Comparison of ENCODE assay signal across 33 mouse cellular contexts in the genomic region with DNA sequence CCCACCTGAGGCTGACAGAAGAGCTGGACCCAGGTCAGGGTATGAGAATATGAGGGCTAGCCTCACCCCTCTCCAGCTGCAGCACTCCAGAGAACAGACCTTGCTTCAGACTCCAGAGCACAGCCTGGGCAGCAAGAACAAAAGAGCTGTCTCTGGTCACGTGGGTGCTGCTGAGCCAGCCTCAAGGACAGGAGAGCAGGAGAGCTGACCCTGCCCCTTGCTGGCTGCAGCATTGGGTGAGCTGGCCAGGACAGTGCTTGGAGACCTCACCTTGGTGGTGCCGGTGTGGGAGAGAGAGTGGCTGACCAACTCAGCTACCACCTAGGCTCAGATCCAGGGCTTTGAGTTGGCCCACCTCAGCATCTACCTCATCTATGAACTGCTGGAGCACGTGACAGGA. TPM values are rescaled to one million over a fixed set of nuclear protein-coding genes. Genes with fewer than 3 reads are reported as not detected.
"Had no signal": no experiment of that assay in that cellular context is flagged by ENCODE, and none has a peak within 500 bp of the region (broad histone marks: within the 10 kb centered on the region; RNA-seq: fewer than 3 reads in every experiment).

No protein-coding gene starts in this region.

- H3K9ac ChIP-seq: kidney, embryonic 15.5 days; liver, embryonic 14.5 days; midbrain, embryonic 13.5 days; neural tube, embryonic 13.5 days had no signal

- H3K36me3 ChIP-seq: kidney, embryonic 15.5 days; midbrain, embryonic 13.5 days; neural tube, embryonic 13.5 days had no signal

- H3K4me3 ChIP-seq: kidney, embryonic 15.5 days; left cerebral cortex, adult 2 months; midbrain, embryonic 13.5 days; myocyte; neural tube, embryonic 13.5 days had no signal

- DNase-seq: kidney, adult 8-10 months; kidney, postnatal 10 days; kidney, postnatal 36 days; layer of hippocampus, postnatal 36 days; lung, adult 18-20 months; lung, postnatal 14 days; lung, postnatal 4 days; right cerebral cortex, adult 18-20 months; right cerebral cortex, postnatal 14 days; right cerebral cortex, postnatal 4 days; thymus, adult 2 months; thymus, postnatal 14 days; thymus, postnatal 4 days had no signal

- H3K9me3 ChIP-seq: kidney, embryonic 15.5 days; midbrain, embryonic 13.5 days; neural tube, embryonic 13.5 days had no signal

- H3K27ac ChIP-seq: kidney, embryonic 15.5 days; left cerebral cortex, adult 2 months; liver, embryonic 14.5 days; midbrain, embryonic 13.5 days; neural tube, embryonic 13.5 days; stomach, postnatal 0 days had no signal

- H3K4me2 ChIP-seq: kidney, embryonic 15.5 days; liver, embryonic 11.5 days; midbrain, embryonic 13.5 days; neural tube, embryonic 13.5 days had no signal

- ATAC-seq: midbrain, embryonic 13.5 days; midbrain, embryonic 16.5 days had no signal

- H3K4me1 ChIP-seq: kidney, embryonic 15.5 days; neural tube, embryonic 13.5 days had no signal

- H3K27me3 ChIP-seq: kidney, embryonic 15.5 days; midbrain, embryonic 13.5 days; neural tube, embryonic 13.5 days had no signal

RNA-seq across cellular contexts. Expression of a gene that starts 39.8 kb away (rescaled TPM):
- total RNA-seq: layer of hippocampus, adult 8-10 months; layer of hippocampus, postnatal 10 days; layer of hippocampus, postnatal 36 days; left cerebral cortex, adult 2 months; left cerebral cortex, postnatal 10 days; left cerebral cortex, postnatal 36 days; megakaryocyte progenitor cell, adult 5-6 weeks; megakaryocyte-erythroid progenitor cell, adult 5-6 weeks; monocyte, adult 5-6 weeks; neutrophil, adult 5-6 weeks had no signal
- polyA plus RNA-seq: kidney, embryonic 15.5 days; limb, embryonic 11.5 days; liver, embryonic 14.5 days; lung, embryonic 16.5 days; midbrain, embryonic 13.5 days; midbrain, embryonic 16.5 days; myocyte; neural tube, embryonic 13.5 days; stomach, embryonic 14.5 days; stomach, postnatal 0 days; thymus, adult 2 months had no signal

RNA-seq across cellular contexts. Expression of a gene that starts 43.0 kb away (rescaled TPM):
- total RNA-seq: megakaryocyte progenitor cell, adult 5-6 weeks; megakaryocyte-erythroid progenitor cell, adult 5-6 weeks; monocyte, adult 5-6 weeks; neutrophil, adult 5-6 weeks had no signal
- polyA plus RNA-seq: kidney, embryonic 15.5 days; limb, embryonic 11.5 days; liver, embryonic 11.5 days; liver, embryonic 14.5 days; lung, embryonic 16.5 days; myocyte; neural tube, embryonic 13.5 days; stomach, embryonic 14.5 days; stomach, postnatal 0 days had no signal
